Mouse (Mus musculus): ENCODE data around the gene Pdlim4.

DNA sequence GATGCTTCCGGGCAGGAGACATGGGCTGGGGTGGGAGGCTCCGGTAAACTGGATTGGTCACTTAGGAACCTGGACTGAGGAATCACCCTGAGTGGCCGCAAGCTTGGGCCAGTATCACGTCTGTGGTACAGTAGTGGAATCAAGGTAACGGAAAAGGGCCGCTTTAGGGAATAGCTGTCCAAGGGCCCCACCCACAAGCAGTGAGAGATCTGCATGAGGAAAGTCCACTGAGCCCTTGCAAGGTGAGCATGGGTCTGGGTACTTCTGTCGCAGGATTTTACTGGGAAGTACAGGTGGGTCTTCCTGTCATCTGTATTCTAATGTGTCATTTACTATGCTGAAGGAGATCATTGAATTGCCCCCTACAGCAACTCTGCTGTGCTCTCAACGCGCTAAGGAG, 32.9 kb upstream of the Pdlim4 start:
- TF ChIP-seq CTCF (IDR thresholded peaks at IDR 0.05; ENCODE audit: extremely low read depth, insufficient read depth, low read length) (no peak), POLR2A (IDR thresholded peaks at IDR 0.05; ENCODE audit: extremely low read depth, insufficient read depth, low read length) (no peak)

Measured in cortical plate, adult 2 months (tissue).